8 mouse cellular contexts compared by ENCODE assay signal in the genomic region with DNA sequence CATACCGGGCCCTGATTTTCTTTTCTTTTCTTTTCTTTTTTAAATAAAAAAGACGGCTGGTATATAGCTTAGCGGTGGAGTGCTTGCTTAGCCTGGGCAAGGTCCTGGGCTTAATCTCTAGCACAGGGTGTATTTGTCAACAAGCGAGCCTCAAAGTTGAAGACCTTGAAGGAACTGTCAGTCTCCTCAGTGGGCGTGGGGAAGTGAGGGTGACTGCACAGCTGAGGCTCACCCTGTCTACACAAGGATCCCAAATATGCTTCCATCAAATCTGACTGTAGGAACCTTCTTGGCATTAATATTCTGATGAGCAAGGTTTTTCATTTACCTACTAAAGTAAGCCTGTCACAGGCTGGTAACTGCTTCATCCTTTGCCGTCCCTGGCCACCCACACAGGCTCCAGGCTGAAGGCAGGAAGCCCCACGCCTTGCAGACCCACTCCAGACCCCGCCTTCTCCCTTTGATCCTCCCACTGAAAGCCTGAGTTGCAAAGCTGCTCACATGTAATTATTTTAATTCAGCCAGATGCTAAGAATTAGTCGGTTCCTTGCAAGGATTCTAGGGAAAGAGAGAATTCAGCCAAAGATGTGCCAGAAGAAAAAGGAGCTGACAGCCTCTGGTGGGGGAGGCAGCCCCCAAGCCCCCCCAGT. TPM values are rescaled to one million over a fixed set of nuclear protein-coding genes. Genes with fewer than 3 reads are reported as not detected.
DNase-seq lines count a peak whose midpoint lies in the region; ATAC-seq and TF ChIP-seq lines count a peak whose summit lies in the region.

No protein-coding gene starts in this region.

- H3K9ac ChIP-seq in kidney, embryonic 14.5 days (ENCODE audit: low read depth, low read length) = no peak overlapping the region
- 0 out of 2 replicates have a peak overlapping the region, but pooled peaks have one; percentile 22 for H3K9ac ChIP-seq in hindbrain, embryonic 15.5 days
- no peak overlapping the region for H3K9ac ChIP-seq in midbrain, embryonic 15.5 days

- DNase-seq in kidney, adult 2 months = no peak
- peak; percentile 73 for DNase-seq in T-cell, adult 2 months (ENCODE audit: low spot score)
- no peak for DNase-seq in cerebellum, adult 11 months
- DNase-seq in lung, postnatal 36 days = no peak
- DNase-seq in kidney, adult 8-10 months = no peak

- ATAC-seq in kidney, embryonic 14.5 days (ENCODE audit: low FRiP score, low TSS enrichment) = peak; percentile 70; the same call in 1 of the 2 replicates
- peak; percentile 54; the same call in 1 of the 2 replicates for ATAC-seq in hindbrain, embryonic 15.5 days (ENCODE audit: low FRiP score, low read depth)
- peak; percentile 76 for ATAC-seq in midbrain, embryonic 15.5 days (replicated peaks)

- no peak overlapping the region for H3K4me2 ChIP-seq in kidney, embryonic 14.5 days (replicated peaks; ENCODE audit: low read depth, low read length)
- no peak overlapping the region for H3K4me2 ChIP-seq in hindbrain, embryonic 15.5 days
- H3K4me2 ChIP-seq in midbrain, embryonic 15.5 days = no peak overlapping the region

- H3K4me3 ChIP-seq in kidney, embryonic 14.5 days (ENCODE audit: low read length) = no peak overlapping the region
- H3K4me3 ChIP-seq in kidney, adult 2 months (ENCODE audit: insufficient read depth, low read depth, low read length) = no peak overlapping the region
- no peak overlapping the region for H3K4me3 ChIP-seq in hindbrain, embryonic 15.5 days
- no peak overlapping the region for H3K4me3 ChIP-seq in midbrain, embryonic 15.5 days

- TF ChIP-seq POLR2A in kidney, adult 2 months (IDR thresholded peaks at IDR 0.05; ENCODE audit: low read depth, low read length) = no peak

- WGBS in kidney, embryonic 14.5 days = 22% methylated on average over 9 of the region's 9 CpGs
- 41% methylated on average over 9 of the region's 9 CpGs for WGBS in kidney, adult 2 months
- 24% methylated on average over 9 of the region's 9 CpGs for WGBS in hindbrain, embryonic 15.5 days
- WGBS in midbrain, embryonic 15.5 days = 7% methylated on average over 9 of the region's 9 CpGs

- H3K36me3 ChIP-seq in kidney, embryonic 14.5 days (ENCODE audit: control insufficient read depth, insufficient read depth, low read length) = no peaks in the 10 kb centered on the region
- no peaks in the 10 kb centered on the region for H3K36me3 ChIP-seq in kidney, adult 2 months (ENCODE audit: control insufficient read depth, insufficient read depth, low read length)
- no peaks in the 10 kb centered on the region for H3K36me3 ChIP-seq in hindbrain, embryonic 15.5 days
- H3K36me3 ChIP-seq in midbrain, embryonic 15.5 days (replicated peaks) = no peaks in the 10 kb centered on the region

- H3K27me3 ChIP-seq in kidney, embryonic 14.5 days (ENCODE audit: control insufficient read depth, insufficient read depth, low read length) = no peaks in the 10 kb centered on the region
- H3K27me3 ChIP-seq in kidney, adult 2 months (replicated peaks; ENCODE audit: control insufficient read depth, insufficient read depth, low read length) = no peaks in the 10 kb centered on the region
- no peaks in the 10 kb centered on the region for H3K27me3 ChIP-seq in hindbrain, embryonic 15.5 days
- H3K27me3 ChIP-seq in midbrain, embryonic 15.5 days (replicated peaks) = no peaks in the 10 kb centered on the region

- H3K4me1 ChIP-seq in kidney, embryonic 14.5 days (ENCODE audit: control insufficient read depth, insufficient read depth, low read length) = peaks cover 7% of the 10 kb centered on the region; the same call in 1 of the 2 replicates
- H3K4me1 ChIP-seq in kidney, adult 2 months (ENCODE audit: control insufficient read depth, insufficient read depth, low read length) = no peaks in the 10 kb centered on the region
- H3K4me1 ChIP-seq in hindbrain, embryonic 15.5 days (replicated peaks) = peaks cover 10% of the 10 kb centered on the region
- H3K4me1 ChIP-seq in midbrain, embryonic 15.5 days = peaks cover 11% of the 10 kb centered on the region

- no peak for TF ChIP-seq CTCF in kidney, adult 2 months (conservative IDR thresholded peaks at IDR 0.05; ENCODE audit: insufficient read depth, insufficient read length, low read depth, low read length)

- H3K9me3 ChIP-seq in kidney, embryonic 14.5 days (ENCODE audit: control insufficient read depth, low read length) = no peaks in the 10 kb centered on the region
- no peaks in the 10 kb centered on the region for H3K9me3 ChIP-seq in hindbrain, embryonic 15.5 days
- no peaks in the 10 kb centered on the region for H3K9me3 ChIP-seq in midbrain, embryonic 15.5 days

- no peak overlapping the region for H3K27ac ChIP-seq in kidney, embryonic 14.5 days (ENCODE audit: low read depth, low read length)
- no peak overlapping the region for H3K27ac ChIP-seq in kidney, adult 2 months (ENCODE audit: insufficient read depth, low read depth, low read length)
- peak overlapping the region; percentile 40; the same call in 1 of the 2 replicates for H3K27ac ChIP-seq in hindbrain, embryonic 15.5 days (replicated peaks)
- H3K27ac ChIP-seq in midbrain, embryonic 15.5 days = peak overlapping the region; percentile 71

RNA-seq across cellular contexts. Expression of a gene that starts 38.7 kb away (rescaled TPM):
- polyA plus RNA-seq in kidney, embryonic 14.5 days (2014; fragmentation: Nextera tagmentation; extraction: Ambion mirVana) = 11.3 and 12.3 TPM in 2 replicates
- polyA plus RNA-seq in kidney, adult 2 months (2012; rRNA removed) = 0.78 and 1.2 TPM in 2 replicates
- 41.1 and 42.6 TPM in 2 replicates for polyA plus RNA-seq in hindbrain, embryonic 15.5 days (2015; fragmentation: Nextera tagmentation; extraction: Ambion mirVana)
- 38.3 and 41.3 TPM in 2 replicates for polyA plus RNA-seq in midbrain, embryonic 15.5 days (2015; fragmentation: Nextera tagmentation; extraction: Ambion mirVana)

Comparison
In these comparisons a context has a peak if more than half of its experiments do, and no peak if none do; other contexts are left out.
1. H3K27ac ChIP-seq: peak in hindbrain, embryonic 15.5 days (single experiment) and midbrain, embryonic 15.5 days (single experiment); none in kidney, embryonic 14.5 days (single experiment) and kidney, adult 2 months (single experiment).
2. Peak in every context shown above with its lines, with median percentiles within 50 percentile points of each other: ATAC-seq.